Mouse (Mus musculus): ENCODE data around the gene Kif2c.
A peak's percentile ranks its signal among the peaks of the same experiment; 100 is the strongest.

Gene Kif2c

DNA sequence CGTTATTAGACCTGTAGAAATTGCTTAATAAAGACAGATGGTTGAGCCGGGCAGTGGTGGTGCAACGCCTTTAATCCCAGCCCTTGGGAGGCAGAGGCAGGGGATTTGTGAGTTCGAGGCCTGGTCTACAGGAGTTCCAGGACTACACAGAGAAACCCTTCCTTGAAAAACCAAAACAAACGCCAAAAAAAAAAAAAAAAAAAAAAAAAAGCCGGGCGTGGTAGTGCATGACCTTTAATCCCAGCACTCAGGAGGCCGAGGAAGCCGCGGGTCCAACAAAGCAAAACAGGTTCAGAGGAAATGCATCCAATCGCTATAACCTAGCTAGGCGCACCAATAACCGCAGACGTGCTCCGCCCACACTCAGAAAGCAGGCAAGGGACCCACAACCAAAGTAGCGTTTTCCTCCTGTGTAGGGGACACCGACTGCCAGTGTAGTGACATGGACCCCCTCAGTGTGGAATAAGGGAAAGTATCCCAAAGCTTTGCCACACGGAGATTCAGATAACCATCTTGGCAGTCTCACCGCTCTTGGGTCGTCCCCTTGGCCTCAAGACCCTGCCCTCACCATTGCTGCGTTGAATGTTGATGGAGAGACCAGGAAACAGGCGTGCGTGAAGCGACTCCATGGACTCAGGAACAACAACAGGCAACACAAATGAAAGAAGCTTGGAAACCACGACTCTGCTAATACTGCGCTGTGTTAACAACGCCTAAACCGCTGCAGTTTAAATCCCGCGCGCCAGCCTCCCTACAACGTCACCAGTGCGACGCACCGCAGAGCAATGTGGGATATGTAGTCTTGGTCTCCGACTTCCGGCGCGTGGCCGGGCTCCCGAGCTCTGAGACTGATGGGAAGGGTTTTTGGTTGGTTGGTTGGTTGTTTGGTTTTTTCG, at the start of gene Kif2c:
Gene Kif2c, minus strand, starts transcription at position 777 of the 896 bp plus-strand sequence.
- DNase-seq (ENCODE audit: low read depth) = peak; percentile 95

DNA sequence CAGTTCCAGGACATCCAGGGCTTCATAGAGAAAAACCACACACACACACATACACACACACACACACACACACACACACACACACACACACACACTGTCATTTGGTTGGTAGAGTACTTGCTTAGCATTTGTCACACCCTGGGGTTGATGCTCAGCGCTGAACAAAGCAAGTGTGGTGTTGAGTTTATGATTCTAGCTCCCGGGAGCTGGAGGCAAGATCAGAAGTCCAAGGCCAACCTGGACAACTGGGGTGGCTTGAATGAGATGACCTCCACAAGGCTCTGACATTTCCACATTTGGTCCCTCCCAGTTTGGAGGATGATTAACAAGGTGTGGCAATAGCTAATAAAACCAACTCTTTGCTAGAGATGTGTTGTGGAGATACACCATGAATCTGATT, 48.8 kb upstream of the Kif2c start:
- no peak for DNase-seq (ENCODE audit: low read depth)

DNA sequence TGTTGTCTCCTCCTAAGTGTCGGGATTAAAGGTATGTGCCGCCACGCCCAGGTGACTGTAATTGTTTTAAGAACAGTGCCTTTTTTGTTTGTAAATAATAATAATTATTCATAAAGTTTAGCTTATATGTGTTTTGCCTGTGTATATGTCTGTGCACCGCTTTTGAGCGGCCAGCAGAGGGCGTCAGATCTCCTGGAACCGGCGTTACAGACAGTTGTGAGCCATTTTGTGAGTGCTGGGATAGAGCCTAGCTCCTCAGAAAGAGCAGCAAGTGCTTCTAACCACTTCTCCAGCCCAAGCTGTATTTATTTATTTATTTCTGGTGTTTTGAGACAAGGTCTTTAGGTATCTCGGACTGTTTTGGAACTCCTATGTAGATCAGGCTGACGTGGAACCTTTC, 47.9 kb upstream of the Kif2c start:
- no peak for DNase-seq (ENCODE audit: low read depth)

DNA sequence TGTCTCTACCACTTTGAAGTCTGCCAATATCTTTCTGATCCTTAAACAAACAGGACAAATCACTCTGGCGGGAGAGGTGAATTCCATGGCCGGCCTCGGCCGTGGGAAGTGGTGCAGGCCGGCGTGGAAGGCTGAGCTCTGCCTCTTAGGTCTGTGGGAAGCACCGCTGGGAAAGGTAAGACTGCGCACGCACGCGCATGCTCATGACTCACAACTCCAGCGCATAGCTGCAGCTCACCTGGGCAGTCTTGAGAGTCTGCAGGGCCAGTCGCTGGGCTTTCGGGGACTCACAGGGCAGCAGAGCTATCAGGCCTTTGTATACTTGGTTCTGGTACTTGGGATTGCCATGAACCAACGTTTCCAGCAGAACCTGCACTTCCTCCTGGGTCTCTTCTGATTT, 47.2 kb upstream of the Kif2c start:
- DNase-seq (ENCODE audit: low read depth) = no peak

DNA sequence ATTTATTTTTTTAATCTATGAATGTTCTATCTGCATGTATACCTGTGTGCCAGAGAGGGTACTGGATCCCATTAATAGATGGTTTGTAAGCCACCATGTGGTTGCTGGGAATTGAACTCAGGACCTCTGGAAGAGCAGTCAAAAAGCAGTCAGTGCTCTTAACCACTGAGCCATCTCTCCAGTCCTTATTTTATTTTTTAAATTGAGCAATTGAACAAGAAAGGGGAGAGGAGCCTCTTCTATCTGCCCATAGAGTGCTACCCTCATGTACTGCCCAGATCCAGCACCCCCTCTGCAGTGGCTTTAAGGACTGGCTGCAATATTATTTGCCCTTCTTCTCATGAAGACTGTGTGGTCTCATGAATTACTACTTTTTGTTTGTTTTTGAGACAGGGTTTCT, 42.8 kb upstream of the Kif2c start:
- DNase-seq (ENCODE audit: low read depth) = no peak

DNA sequence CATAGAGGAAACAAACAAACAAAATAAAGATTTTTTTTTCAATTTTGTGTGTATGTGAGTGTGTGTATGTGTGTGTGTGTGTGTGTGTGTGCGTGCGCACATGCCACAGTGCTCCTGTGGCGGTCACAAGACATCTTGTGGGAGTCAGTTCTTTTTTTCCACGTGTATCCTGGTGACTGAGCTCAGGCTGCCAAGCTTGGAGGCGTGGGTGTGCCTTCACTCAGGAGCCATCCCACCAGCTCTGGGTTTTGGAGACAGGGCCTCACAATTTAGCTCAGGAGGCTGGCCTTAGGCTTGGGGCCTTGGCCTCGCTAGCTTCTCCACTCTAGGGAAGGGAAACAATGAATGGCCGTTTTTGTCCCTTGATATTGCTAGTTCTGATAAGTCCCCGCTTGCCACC, 41.7 kb upstream of the Kif2c start:
- no peak for DNase-seq (ENCODE audit: low read depth)

DNA sequence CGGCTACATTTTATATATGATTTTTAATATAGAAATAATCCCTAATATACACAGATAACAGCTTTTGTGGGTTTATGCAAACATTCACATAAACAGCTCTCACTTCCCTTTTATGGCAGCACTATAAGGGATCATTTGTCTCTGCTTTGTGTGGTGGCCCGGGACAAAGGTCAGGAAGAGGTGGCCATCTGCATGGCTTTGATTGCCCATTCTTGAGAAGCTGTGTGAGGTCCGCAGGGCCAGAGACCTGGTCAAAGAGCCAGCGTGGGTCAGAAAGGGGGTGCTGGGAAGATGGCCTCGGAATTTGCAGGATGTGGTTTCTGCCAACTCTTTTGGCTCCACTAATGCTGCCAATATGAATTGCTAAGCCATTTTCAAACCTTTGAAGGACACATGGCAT, 40.6 kb upstream of the Kif2c start:
- DNase-seq (ENCODE audit: low read depth) = no peak

DNA sequence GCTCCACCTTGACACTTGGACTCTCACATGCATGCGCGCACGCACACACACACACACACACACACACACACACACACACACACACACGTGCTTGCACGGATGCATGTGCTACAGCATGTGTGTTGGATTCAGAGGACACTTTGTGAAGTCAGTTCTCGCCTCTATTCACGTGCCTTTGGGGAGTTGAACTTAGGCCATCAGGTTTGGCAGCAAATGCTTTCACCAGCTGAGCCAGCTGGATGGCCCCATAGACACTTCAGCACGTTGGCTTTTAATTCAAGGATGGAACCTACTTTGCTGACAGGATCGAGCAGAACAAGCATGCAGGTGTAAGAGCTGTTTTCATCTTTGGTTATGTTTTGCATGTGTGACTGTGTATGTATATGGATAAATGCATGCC, 39.4 kb upstream of the Kif2c start:
- DNase-seq (ENCODE audit: low read depth) = no peak

DNA sequence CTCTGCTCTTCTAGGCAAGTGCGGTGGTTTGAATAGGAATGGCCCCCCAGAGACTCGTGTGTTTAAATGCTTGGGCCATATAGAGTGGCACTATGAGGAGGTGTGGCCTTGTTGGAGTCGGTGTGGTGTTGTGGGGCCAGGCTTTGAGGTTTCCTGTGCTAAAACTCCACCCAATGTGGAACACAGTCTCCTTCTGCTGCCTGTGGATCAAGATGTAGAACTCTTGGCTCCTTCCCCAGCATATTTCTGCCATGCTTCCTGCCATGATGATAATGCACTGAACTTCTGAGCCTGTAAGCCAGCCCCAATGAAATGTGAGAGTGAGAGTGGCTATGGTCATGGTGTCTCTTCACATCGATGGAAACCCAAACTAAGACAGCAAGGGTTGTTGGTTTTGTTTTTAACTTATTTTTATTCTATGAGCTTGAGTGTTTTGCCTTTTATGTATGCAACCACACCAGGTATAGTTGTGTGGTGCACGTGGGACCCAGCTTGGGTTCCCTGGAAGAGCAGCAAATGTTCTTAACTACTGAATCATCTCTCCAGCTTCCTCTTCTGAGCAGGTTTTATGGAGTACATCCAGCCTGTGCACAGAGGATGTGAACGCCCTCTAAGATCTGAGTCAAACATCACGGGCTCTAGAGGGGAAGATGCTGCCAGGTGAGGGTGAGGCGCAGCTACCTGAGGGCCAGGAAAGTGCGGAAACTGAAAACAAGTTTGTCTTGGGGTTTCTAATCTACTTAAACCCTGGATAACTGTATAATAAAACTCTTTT, 38.5 kb upstream of the Kif2c start:
- no peak for DNase-seq (ENCODE audit: low read depth)

DNA sequence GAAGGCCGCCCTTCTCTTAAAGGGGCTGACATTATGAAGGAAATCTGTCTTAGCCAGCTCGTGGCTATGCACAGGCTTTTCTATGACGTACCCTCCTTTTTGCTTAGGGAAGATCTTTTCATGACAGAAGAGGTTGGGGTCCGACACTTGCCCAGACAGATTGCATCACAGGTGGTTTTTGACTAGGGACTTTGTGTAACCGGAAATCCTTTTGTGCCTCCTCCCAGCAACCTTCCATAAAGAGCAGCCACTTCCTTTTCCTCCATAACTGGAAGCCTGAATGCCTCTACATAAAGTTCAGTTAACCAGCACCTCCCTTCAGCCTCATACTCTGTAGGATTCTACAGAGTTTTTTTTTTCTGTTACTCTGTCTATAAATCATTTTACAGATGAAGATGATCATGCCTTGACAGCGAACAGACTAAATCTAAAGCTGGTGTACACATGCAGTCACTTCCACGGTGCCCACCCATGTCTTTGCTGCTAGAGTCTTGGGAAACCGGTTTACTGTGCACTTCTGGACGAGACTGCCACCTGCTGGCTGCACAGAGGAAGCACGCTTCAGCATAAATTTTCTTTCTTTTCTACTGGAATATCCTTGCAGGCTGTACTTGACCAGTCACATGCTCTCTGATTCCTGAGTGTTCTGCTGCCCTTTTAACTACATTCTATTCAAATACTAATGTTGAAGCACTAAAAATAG, 36.2 kb upstream of the Kif2c start:
- DNase-seq (ENCODE audit: low read depth) = peak; percentile 76

DNA sequence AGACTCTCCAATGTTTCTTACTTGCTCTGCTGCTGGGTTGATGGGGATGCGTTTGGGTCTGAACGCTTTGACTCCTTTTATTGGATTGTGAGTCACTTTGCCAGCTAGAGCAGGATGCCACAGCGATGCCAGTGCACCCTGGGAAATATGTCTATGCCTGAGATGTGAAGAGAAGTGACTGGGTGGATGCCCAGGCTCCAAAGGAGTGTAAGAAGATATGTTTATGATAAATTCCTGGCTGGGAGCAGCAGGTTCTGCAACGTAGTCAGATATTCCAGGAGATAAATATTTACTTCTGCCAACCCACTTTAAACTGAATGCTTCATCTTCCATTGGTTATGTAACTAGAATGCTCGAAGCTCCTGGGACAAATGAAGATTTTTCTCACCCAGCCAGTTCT, 34.6 kb upstream of the Kif2c start:
- DNase-seq (ENCODE audit: low read depth) = no peak

DNA sequence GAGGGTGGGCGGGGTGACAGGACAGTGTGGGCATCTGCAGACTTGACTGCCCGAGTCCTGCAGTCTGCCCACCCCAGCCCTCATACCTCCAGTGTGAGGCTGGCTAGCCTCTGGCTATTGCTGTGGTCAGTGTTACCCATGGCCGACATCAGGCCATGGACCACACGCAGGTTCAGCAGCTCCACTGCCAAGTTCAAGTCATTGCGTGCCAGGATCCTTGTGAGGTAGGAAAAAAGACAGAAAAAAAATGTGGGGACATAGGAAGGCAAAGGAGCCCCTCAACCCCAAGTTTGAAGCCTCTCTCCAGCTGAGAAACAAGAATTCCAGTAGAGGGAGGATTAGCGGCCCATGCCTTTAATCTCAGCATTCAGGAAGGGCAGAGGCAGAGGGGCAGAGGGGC, 31.8 kb upstream of the Kif2c start:
- DNase-seq (ENCODE audit: low read depth) = no peak

DNA sequence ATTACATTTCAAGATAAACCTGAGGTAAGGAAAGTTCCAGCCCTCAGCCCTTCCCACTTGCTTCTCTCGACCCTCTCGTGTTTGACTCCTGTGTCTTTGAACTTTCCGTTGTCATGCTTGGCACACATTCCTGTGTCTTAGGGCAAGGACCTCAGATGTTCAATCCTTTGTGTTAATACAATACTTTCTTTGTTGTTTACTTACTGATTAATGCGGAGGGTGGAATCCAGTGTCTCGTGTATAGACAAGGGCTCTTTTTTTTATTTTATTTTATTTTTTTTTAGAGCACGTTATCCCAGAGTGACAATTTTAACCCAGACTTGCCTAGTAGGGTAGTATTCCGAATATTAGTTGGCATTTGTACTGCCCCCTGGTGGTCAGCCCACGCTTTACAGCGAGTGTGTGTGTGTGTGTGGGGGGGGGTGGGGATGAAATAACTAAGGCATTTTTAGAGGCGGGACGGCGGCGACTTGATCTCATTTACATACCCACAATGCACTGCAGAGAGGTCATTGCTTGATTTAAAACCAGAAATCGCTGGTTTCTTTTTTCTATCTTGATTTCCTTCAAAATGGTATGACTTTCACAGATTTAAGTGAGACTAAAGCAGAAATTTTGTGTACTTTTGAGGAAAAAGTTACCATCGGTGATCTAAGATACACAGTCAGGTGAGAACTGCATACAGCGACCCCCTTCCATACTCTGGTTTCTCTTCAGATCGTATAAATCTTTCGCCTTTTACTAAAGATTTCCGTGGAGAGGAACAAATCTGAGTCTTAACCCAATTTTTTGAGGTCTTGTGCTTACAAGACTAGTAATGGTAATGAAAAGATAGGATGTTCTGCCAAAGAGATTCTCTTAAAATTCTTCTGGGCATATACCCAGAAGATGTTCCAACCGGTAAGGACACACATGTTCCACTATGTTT, 28.0 kb upstream of the Kif2c start:
- DNase-seq (ENCODE audit: low read depth) = peak; percentile 94

DNA sequence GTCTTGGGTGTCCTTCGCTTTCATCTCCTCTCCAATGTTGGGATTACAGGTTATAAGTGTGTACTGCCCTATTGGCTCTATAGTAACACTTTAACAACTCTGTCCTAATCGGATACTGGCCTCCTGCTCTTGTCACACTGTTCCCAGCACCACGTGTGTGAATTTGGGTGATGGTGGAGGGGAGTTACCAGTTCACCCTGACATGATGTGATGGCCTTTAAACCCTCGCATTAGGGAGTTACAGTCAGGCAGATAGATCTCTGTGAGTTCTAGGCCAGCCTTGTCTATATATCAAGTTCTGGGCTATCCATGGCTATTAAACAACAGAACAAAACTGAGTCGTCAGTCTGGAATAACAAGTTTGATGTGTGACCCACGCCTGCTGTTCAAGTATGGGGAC, 27.2 kb upstream of the Kif2c start:
- no peak for DNase-seq (ENCODE audit: low read depth)

DNA sequence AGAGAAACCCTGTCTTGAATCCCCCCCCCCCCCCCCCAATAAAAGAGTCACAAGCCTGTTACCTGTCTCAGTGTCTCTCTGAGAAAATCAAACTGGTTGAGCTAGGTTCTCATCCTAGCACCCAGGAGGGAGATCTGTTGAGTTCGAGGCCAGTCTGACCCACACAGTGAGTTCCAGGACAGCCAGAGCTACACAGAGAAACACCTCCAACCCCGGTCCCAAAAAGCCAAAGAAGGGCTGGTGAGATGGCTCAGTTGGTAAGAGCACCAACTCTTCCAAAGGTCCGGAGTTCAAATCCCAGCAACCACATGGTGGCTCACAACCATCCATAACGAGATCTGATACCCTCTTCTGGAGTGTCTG, 20.5 kb upstream of the Kif2c start:
- no peak for DNase-seq (ENCODE audit: low read depth)

DNA sequence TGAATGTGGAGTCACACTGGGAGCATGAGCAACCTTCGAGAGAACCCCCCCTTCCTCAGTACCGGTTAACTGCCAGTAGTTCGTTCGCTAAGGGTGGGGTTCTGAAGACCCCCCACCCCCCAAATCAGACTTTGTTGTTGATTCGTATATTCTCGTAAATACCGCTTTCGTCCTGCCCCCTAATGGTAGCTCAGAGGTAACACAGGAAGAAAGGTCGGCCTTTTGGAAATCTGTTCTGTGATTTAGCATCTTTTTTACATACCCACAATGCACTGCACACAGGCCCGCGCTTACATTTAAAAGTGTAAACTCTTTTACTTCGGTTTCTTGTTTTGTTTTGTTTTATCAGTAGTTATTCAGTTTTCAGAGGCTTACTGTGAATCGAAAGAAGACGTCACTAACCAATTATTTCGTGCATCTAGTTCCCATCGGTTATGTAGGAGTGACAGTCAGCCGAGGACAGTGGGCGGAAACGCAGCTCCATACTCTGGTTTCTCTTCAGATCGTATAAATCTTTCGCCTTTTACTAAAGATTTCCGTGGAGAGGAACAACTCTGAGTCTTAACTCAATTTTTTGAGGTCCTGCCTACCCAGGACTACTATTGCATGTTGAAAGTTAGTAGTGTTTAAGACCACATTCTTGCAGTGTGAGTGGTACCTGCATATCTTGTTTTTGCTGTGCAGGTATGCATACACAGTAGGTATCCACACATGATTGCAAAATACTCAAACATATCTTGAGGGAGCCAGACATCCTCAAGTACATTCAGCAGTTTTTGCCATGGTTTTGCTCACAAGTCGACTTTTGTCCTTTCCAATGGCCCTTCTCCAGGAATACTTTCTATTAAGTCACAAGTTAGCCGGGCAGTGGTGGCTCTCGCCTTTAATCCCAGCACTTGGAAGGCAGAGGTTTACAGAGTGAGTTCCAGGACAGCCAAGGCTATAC, 19.9 kb upstream of the Kif2c start:
- peak; percentile 91 for DNase-seq (ENCODE audit: low read depth)

DNA sequence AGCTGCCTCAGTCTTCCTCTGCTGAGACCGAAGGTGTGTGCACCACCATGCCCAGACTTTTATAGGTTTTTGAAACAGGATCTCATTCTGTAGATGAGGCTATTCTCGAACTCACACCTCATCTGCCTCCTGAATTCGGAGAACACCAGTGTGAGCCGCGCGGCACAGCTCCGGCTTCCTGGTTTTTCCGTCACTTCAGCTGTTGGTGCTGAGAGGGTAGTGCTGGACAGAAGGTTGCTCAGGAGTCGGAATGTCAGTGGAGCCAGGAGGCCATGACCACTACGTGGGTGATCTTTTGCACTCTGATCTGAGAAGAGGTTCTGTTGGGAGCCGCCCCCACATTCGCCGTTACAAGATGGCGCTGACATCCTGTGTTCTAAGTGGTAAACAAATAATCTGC, 9.4 kb upstream of the Kif2c start:
- no peak for DNase-seq (ENCODE audit: low read depth)

DNA sequence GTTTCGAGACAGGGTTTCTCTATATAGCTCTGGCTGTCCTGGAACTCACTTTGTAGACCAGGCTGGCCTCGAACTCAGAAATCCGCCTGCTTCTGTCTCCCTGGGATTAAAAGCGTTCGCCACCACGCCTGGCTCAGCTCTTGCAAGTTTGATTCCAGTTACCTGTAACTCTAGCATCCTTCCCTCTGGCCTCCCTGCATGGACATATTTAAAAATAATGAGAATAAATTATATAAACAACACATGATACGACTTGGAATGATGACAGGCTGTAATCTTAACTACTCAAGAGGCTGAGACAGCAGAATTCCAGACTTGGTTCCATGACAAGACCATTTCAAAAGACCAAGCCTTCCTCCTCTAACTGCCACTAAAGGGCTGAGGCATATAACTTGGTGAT, 8.2 kb upstream of the Kif2c start:
- DNase-seq (ENCODE audit: low read depth) = no peak

DNA sequence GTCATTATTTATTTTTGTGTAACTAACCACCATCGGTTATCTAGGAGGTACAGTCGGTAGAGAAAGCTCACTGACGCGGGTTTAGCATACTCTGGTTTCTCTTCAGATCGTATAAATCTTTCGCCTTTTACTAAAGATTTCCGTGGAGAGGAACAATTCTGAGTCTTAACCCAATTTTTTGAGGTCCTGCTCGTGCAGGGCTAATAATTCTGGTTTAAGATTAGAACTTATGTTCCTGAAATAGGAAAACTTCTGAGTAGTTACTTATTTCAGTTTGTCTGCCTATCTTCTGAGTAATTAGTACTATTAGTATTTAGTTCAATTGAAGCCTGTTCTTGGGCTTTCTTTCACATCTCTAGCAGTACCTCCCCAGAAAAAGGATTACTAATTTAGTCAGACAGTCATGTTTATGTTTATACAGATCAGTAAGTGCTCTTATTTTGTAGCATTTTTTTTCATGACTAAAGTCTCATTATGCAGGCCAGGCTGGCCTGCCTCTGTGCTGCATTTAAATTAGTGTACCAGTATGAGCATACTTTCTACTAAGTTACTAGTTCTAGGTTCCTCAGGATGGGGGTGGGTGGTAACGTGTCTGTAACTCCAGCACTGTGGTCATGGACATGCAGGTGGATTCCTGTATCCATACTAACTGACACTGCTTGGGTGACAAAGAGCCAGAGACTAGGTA, 7.6 kb upstream of the Kif2c start:
- no peak for DNase-seq (ENCODE audit: low read depth)

DNA sequence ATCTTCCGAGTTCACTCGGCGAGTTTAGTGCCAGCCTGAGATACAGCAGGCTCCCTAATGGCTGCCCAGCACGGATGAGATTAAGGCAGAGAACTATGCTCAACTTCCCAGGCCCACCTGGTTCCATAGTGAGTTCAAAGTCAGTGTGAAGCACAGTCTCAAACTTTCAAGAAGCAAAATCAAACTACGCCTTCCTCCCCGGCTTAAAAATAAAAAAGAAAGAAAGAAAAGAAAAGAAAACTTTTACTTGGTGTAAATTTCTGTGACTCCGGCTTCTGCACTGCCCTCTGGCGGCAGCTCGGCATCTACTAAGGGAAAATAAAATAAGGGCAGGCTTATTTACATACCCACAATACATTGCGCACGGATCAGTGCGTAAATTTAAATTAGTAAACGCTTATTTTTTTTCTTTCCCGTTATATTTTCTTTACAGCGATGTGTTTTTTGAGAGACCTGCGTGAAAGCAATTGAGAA, 7.0 kb upstream of the Kif2c start:
- DNase-seq (ENCODE audit: low read depth) = peak; percentile 95
